Mouse (Mus musculus): ENCODE data around the gene Slc24a3.

GRCm38 (mm10) chr2:145683536-145683935 is 516.0 kb downstream of the Slc24a3 start:
- no peak for TF ChIP-seq FLI1 (IDR thresholded peaks at IDR 0.05; ENCODE audit: low read length)
- TF ChIP-seq GATA1 (IDR thresholded peaks at IDR 0.05; ENCODE audit: borderline replicate concordance, low read length) = no peak
